Mouse (Mus musculus) C2C12 (cell line): ENCODE measurements around the gene Tapt1. TPM values are rescaled to one million over a fixed set of nuclear protein-coding genes. Genes with fewer than 3 reads are reported as not detected.

Experiments used
- H3K27me3 ChIP-seq: one replicate; pipeline ENCODE4 v1.6.1; 2011; ENCODE audit not compliant: control insufficient read depth, insufficient read depth, insufficient read length
- H3K36me3 ChIP-seq: one replicate; pipeline ENCODE4 v1.6.1; 2011; ENCODE audit not compliant: control insufficient read depth, insufficient read depth
- H3K4me3 ChIP-seq: one replicate; pipeline ENCODE4 v1.5.1; 2011; ENCODE audit warnings: mild to moderate bottlenecking, control low read depth; ENCODE audit not compliant: poor library complexity, insufficient read depth, severe bottlenecking
- H3K79me2 ChIP-seq: one replicate; pipeline ENCODE4 v1.6.1; 2011; ENCODE audit not compliant: control insufficient read depth, insufficient read depth
- H3K79me3 ChIP-seq: one replicate; pipeline ENCODE4 v1.6.1; 2011; ENCODE audit warnings: low read depth, control low read depth
- H3ac ChIP-seq: one replicate; pipeline ENCODE3; 2011; ENCODE audit warnings: low read depth; ENCODE audit not compliant: control insufficient read depth, insufficient read length
- CEBPB ChIP-seq: IDR thresholded peaks from one replicate; pipeline ENCODE4 v1.6.1; 2011; ENCODE audit warnings: low read depth, mild to moderate bottlenecking, control low read depth, moderate library complexity
- CTCF ChIP-seq: IDR thresholded peaks from one replicate; pipeline ENCODE4 v1.5.1; 2011; ENCODE audit not compliant: control insufficient read depth, insufficient read depth, insufficient read length
- FOSL1 ChIP-seq: IDR thresholded peaks from one replicate; pipeline ENCODE4 v1.8.0; 2011; ENCODE audit warnings: mild to moderate bottlenecking, low read length; ENCODE audit not compliant: poor library complexity, insufficient read depth, severe bottlenecking
- MAX ChIP-seq: IDR thresholded peaks from one replicate; pipeline ENCODE4 v1.6.1; 2011; ENCODE audit warnings: mild to moderate bottlenecking, control low read depth
- MYOD1 ChIP-seq: IDR thresholded peaks from one replicate; pipeline ENCODE4 v1.6.1; 2011; ENCODE audit warnings: low read depth; ENCODE audit not compliant: control insufficient read depth, insufficient read length
- MYOG ChIP-seq: IDR thresholded peaks from one replicate; pipeline ENCODE4 v1.6.1; 2011; ENCODE audit not compliant: control insufficient read depth, insufficient read length; ENCODE audit errors: extremely low read depth
- USF1 ChIP-seq: IDR thresholded peaks from one replicate; pipeline ENCODE4 v1.6.1; 2011; ENCODE audit warnings: low read depth, mild to moderate bottlenecking, control low read depth, moderate library complexity
- polyA plus RNA-seq: library from polyadenylated mRNA; unstranded; fragments of >200 nt; fragmentation: generic; extraction: Trizol; gene quantifications from one replicate; pipeline ENCODE4 v1.2.1, GENCODE M21; 2012; ENCODE audit warnings: missing spikeins

Gene Tapt1
- polyA plus RNA-seq, 1 experiment, result 13.0 TPM

DNA sequence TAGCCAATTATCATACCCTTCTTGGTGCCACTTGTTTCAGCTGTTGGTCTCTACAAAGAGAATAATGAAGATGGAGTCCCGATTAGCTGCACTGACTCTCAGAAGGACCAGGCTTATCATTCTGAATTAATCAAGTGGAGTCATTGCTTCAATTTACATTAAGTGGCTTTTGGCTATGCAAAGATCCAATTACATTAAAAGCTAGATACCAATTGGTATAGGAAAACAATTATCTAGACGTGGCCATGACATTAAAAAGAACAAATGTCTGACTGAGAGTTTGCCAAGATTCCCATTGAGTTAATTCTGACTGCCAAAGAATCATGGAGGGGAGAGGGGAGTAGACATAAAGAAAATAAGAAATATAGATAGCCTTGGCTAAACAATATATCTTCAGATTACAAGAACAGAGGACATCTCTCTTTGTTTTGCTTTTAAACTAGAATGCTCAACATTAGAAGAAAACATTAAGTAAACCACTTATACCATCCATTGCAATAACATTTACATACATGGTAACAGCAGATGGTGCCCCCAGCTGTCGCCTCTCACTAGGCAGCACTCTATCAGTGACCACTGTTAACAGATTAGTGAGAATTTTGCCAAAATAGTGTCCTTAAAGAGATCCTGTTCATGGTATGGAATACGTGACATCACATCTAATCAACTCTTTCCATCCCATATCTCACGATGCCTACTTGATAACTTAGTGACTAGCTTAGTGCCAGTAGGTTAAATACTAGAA is 24.0 kb upstream of the Tapt1 start:
- H3K27me3 ChIP-seq, result no peaks in the 10 kb centered on the region
- H3K36me3 ChIP-seq, result no peaks in the 10 kb centered on the region
- H3K4me3 ChIP-seq, result no peak overlapping the region
- H3ac ChIP-seq, result no peak overlapping the region
- no peaks in the 10 kb centered on the region for H3K79me2 ChIP-seq
- no peak for TF ChIP-seq CEBPB
- TF ChIP-seq CTCF, result no peak
- TF ChIP-seq USF1, result no peak
- no peak for TF ChIP-seq MYOG
- TF ChIP-seq MYOD1, result no peak
- no peak for TF ChIP-seq MAX
- no peak for TF ChIP-seq FOSL1
- H3K79me3 ChIP-seq, result no peaks in the 10 kb centered on the region

DNA sequence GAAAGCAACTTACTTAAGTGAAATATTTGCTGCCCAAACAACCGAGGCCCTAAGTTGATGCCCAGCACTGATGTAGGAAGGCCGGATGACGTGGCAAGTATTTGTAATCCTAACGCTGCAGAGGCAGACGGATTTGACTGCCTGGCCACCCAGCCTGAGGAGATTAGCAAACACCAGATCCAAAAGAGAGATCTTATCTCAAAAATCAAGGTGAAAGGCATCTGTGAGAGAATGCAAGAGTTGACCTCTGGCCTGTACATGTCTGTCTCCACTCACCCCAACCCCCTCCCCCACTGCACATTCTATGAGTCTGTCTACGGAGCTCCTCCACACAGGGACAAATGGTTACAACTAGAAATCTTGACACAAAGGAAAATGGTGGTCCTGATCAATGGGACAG is 22.9 kb upstream of the Tapt1 start:
- H3K79me3 ChIP-seq, result no peaks in the 10 kb centered on the region
- TF ChIP-seq MYOG, result no peak
- no peak overlapping the region for H3K4me3 ChIP-seq
- H3K79me2 ChIP-seq, result no peaks in the 10 kb centered on the region
- H3K27me3 ChIP-seq, result no peaks in the 10 kb centered on the region
- no peak overlapping the region for H3ac ChIP-seq
- no peaks in the 10 kb centered on the region for H3K36me3 ChIP-seq

DNA sequence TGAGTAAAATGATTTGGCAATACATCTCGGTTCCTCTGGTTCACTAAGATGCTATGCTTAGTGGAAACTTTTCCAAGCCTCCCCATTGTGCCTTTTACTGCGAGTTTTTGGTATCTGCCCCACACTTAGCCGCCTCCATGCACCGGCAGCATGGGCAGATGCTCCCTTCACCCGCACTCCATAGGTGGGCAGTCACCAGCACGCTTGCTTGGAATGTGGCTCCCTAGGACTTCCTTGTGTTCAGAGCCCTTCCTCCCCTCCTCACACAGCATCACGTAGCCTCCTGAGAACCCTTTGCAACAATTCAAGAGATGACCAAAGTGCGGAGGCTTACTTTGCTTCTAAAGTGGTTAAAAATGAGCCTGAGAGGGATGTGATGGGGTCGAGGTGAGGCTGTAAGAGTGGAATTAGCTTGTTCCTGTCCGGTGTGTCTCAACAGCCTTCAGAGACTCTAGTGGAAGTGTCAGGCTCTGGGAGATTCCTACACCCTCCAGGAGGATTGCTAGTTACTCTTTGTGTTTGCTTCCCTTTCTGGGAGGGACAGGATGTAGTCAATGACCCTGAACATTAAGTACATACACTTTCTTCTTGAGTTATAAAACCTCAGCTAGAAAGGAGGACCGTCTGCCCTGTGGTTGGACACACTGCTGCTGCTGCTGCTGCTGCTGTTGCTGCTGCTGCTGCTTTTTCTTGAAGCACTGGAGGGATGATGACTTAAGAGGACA is 20.2 kb upstream of the Tapt1 start:
- H3ac ChIP-seq, result no peak overlapping the region
- no peaks in the 10 kb centered on the region for H3K79me2 ChIP-seq
- no peaks in the 10 kb centered on the region for H3K79me3 ChIP-seq
- H3K27me3 ChIP-seq, result no peaks in the 10 kb centered on the region
- TF ChIP-seq MAX (no peak), CTCF (no peak), FOSL1 (no peak), MYOG (no peak), MYOD1 (no peak), CEBPB (no peak), USF1 (no peak)
- H3K36me3 ChIP-seq, result no peaks in the 10 kb centered on the region
- no peak overlapping the region for H3K4me3 ChIP-seq

DNA sequence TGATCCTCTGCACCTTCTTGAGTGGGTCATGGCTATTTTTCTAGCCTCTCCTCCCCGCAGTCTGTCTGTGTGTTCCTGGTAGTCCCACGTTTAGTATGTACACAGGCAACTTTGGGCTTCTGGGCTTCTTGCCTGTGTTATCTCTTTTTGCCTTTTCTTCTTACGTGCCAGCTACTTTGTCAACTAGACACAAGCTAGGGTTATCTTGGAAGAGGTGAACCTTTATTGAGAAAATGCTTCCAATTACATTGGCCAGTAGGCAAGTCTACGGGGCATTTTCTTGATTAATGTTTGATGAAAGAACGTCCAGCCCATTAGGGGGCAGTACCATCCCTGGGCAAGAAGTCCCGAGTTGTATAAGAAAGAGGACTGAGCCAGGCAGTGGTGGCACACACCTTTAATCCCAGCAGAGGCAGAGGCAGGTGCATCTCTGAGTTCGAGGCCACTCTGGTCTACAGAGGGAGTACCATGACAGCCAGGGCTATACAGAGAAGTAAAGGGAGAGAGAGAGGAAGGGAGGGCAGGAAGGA is 18.5 kb upstream of the Tapt1 start:
- no peaks in the 10 kb centered on the region for H3K79me2 ChIP-seq
- H3K36me3 ChIP-seq, result no peaks in the 10 kb centered on the region
- no peaks in the 10 kb centered on the region for H3K79me3 ChIP-seq
- no peak overlapping the region for H3K4me3 ChIP-seq
- H3ac ChIP-seq, result no peak overlapping the region
- no peaks in the 10 kb centered on the region for H3K27me3 ChIP-seq
- TF ChIP-seq CEBPB, result no peak
- TF ChIP-seq MAX, result no peak

DNA sequence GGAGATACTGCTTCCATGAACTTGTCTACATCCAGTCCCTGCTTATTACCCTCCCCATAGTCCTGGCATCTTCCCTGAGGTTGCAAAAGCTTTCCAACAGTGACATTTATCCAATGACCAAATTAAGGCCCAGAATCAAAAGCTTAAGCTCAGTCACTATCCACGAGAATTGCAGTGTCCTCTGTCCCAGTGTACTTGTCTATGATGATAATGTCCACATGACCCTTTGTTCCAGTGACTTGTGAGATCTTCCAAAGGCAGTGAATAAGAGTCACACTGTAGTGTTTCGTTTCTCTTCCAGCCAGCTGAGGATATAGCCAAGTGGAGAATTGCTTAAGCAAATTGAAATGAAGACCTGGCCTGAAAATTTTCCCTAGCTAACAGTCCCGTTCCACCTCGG is 16.4 kb upstream of the Tapt1 start:
- Histone ChIP-seq H3K79me3 (no peaks in the 10 kb centered on the region), H3ac (no peak overlapping the region), H3K27me3 (no peaks in the 10 kb centered on the region), H3K4me3 (no peak overlapping the region), H3K36me3 (no peaks in the 10 kb centered on the region), H3K79me2 (no peaks in the 10 kb centered on the region)
- TF ChIP-seq CTCF (no peak), MAX (no peak), MYOD1 (no peak), FOSL1 (no peak), USF1 (no peak), MYOG (no peak), CEBPB (no peak)

DNA sequence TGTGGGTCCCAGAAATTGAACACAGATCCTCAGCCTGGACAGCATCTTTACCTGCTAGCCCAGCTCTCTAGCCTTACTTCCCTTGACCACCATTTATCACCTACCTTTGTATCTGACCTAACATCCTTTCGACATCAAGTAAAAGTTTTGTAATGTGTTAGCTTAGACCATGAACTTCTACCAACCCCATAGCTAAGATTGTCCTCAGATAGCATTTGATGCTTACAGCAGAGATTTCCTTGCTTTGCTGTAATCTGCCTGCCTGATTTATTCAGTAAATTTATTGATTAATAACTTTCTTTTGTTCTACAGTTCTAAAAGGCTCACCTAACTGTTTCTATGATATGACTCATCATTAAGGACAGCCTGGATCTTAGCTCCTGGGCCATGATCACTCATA is 15.3 kb upstream of the Tapt1 start:
- no peaks in the 10 kb centered on the region for H3K36me3 ChIP-seq
- no peak overlapping the region for H3K4me3 ChIP-seq
- no peaks in the 10 kb centered on the region for H3K79me2 ChIP-seq
- no peaks in the 10 kb centered on the region for H3K79me3 ChIP-seq
- H3ac ChIP-seq, result no peak overlapping the region
- no peaks in the 10 kb centered on the region for H3K27me3 ChIP-seq
- TF ChIP-seq USF1, result no peak
- no peak for TF ChIP-seq MYOD1
- TF ChIP-seq CEBPB, result no peak
- TF ChIP-seq FOSL1, result no peak
